Mouse (Mus musculus): ENCODE results near the gene F7. TPM values are rescaled to one million over a fixed set of nuclear protein-coding genes. Genes with fewer than 3 reads are reported as not detected.

F7 gene
- 0.10 TPM in 1 of 2 replicates, not detected in the other for polyA plus RNA-seq (2012; ENCODE audit: low replicate concordance)

GRCm38 (mm10) chr8:13025487-13026224 is at the start of gene F7:
Gene F7, plus strand, starts transcription at chr8:13026034.

GRCm38 (mm10) chr8:13037015-13037414 is 11.2 kb downstream of the F7 start, which contains the start of gene F10:
Gene F10, plus strand, starts transcription at chr8:13037308.

GRCm38 (mm10) chr8:13060441-13061150 is 34.8 kb downstream of the F7 start, which contains the start of gene Proz:
Gene Proz, plus strand, starts transcription at chr8:13060914.

Other genes with a start within 250 kb of the F7 start
- gene Mcf2l, start 152.2 kb upstream of the F7 start, polyA plus RNA-seq (2012; ENCODE audit: low replicate concordance): 1.0 and 4.4 TPM in 2 replicates
- gene F10, start 11.3 kb downstream of the F7 start, polyA plus RNA-seq (2012; ENCODE audit: low replicate concordance): 0.93 and 7.8 TPM in 2 replicates
- gene Proz, start 34.9 kb downstream of the F7 start, polyA plus RNA-seq (2012; ENCODE audit: low replicate concordance): 0.10 TPM in 1 of 2 replicates, not detected in the other
- 7.1 and 13.0 TPM in 2 replicates for gene Pcid2, start 79.4 kb downstream of the F7 start, polyA plus RNA-seq (2012; ENCODE audit: low replicate concordance)
- 20.2 and 40.9 TPM in 2 replicates for gene Cul4a, start 79.6 kb downstream of the F7 start, polyA plus RNA-seq (2012; ENCODE audit: low replicate concordance)
- gene Lamp1, start 133.1 kb downstream of the F7 start, polyA plus RNA-seq (2012; ENCODE audit: low replicate concordance): 187 and 252 TPM in 2 replicates
- 0.21 and 0.47 TPM in 2 replicates for gene Grtp1, start 174.6 kb downstream of the F7 start, polyA plus RNA-seq (2012; ENCODE audit: low replicate concordance)
- gene Adprhl1, start 228.1 kb downstream of the F7 start, polyA plus RNA-seq (2012; ENCODE audit: low replicate concordance): 0.04 and 0.10 TPM in 2 replicates

Measured in hematopoietic multipotent progenitor cell, adult 10-12 weeks (in vitro differentiated cells).